Mouse (Mus musculus) neutrophil, adult 65 days (primary cell): Measurements from ENCODE around the gene Krtap28-10. TPM values are rescaled to one million over a fixed set of nuclear protein-coding genes. Genes with fewer than 3 reads are reported as not detected.

Experiments used
- total RNA-seq: library from RNA; stranded (reverse); gene quantifications from 2 replicates; pipeline ENCODE4 v1.2.4, GENCODE M21; 2023

The Krtap28-10 gene
- not detected in 2 replicates for total RNA-seq

DNA sequence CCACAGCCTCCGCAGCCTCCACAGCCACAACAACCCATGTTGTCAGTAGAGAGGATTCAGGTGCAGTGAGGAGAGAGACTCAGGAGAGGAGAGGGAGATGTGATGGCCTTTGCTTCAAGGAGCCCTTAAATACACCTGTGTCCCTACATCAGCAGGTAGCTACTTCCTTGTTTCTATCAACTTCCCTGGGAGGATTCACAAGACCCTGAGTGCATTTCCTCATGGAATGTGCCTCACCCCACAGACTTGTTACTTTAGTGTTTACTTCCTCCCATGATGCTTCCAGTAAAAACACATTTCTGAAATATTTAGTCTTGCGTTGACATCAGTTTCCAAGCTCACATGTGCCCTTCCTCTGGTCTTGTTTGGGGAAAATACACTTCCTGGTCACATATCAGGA lies at the start of gene Krtap28-10:
Krtap28-10 (minus strand) TSS at position 101 of the 400 bp plus-strand sequence.

DNA sequence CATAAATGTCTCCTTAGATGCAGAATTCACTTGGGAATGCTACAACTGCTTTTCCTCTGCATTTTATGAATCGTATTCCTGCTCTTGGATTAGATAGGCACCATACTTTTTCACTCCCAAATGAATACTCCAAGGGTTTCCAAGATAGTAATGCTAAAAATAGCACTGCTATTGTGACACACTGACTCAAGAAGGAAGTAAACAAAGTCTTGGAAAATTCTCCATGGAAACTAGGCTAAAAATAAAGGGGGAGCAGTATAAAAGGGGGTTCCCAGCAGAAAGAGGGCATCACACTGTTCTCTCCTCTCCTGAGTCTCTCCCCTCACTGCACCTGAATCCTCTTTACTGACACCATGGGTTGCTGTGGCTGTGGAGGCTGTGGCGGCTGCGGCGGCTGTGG lies 18.4 kb upstream of the Krtap28-10 start, which contains the start of gene Krtap28-13:
Krtap28-13 (plus strand) TSS at position 288 of the 400 bp plus-strand sequence.

DNA sequence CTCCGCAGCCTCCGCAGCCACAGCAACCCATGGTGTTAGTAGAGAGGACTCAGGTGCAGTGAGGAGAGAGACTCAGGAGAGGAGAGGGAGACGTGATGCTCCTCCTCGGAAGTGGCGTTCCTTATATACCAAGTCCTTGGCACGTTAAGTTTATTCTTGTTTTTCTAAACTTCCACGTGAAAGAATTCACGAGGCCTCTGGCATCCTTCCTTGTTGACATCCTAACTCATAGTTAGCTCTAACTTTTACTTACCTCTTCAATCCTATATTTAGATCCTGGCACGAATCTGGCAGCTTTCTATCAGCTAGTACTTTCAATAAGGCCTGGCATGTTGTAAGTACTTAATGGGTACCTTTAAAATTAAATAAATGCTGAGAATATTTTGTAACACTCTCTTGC lies 17.0 kb upstream of the Krtap28-10 start, which contains the start of gene A030005K14Rik:
A030005K14Rik (minus strand) TSS at position 101 of the 400 bp plus-strand sequence.

DNA sequence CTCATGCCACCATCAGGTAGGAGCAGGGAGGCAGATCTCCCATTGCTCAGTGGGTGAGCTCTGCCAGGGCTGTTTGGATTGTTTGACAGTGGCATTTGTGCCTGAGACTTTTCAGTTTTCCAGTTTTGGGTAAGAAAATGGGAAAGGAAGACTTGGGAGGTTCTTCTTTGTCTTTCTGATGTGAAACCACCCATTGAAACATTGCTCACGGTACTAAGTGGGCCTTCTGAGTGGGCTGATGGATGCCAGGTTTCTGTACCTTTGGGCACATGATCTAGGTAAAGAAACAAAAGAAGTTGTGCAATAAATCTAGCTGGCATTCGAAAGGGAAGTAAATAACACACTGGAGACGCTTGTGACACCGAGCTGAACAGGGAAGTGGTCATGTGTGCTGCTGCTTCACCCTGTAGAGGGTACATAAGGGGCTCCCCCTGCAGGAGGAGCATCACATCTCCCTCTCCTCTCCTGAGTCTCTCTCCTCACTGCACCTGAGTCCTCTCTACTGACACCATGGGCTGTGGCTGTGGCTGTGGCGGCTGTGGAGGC lies 2.7 kb upstream of the Krtap28-10 start, which contains the start of gene Gm47969:
Gm47969 (plus strand) TSS at position 51 of the 546 bp plus-strand sequence.

DNA sequence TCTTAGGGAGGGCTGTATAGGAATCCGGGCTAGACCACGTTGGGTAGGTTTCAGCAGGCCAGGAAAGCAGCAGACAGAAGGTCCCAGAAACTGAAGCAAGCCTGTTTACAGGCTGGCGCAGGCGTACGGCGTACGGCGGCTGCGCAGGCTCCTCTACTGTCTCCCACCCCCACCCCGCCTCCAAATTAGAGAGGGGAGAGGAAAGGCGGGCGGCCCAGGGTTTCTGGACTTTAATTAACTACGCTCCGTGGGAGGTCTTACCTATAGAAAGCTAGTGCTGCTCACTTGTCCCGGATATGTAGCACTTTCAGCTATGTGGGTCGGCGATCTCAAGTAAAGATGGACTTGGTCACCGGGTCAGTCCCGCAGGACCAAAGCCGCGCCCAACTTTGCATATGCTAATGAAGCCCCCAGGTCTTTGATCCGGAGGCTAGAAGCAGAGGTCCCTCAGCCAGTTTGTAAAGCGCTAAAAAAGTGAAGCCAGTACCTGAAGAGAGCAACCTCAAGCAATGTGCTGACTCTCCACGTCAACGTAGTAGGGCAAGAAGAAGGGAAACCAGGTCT lies 4.1 kb downstream of the Krtap28-10 start, which contains the start of gene Slc19a3:
Slc19a3 (minus strand) TSS at position 340 of the 564 bp plus-strand sequence.

DNA sequence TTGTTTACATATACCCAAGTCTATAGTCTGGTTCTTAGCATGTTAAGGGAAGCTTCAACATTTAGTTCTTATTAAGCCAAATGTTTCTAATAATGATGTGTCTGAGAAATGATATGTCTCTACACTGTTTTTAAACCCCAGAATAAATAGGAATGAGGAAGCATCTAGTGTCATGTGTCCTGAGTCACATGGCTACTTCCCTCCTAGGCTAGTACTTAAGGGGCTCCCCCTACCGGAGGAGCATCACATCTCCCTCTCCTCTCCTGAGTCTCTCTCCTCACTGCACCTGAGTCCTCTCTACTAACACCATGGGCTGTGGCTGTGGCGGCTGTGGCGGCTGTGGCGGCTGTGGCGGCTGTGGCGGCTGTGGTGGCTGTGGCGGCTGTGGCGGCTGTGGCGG lies 42.0 kb downstream of the Krtap28-10 start, which contains the start of gene Gm47959:
Gm47959 (plus strand) TSS at position 243 of the 400 bp plus-strand sequence.

Other genes with a start within 250 kb of the Krtap28-10 start
- gene Agfg1, start 203.0 kb downstream of the Krtap28-10 start, total RNA-seq, result 51.6 and 51.8 TPM in 2 replicates
- gene A030005L19Rik, start 129.2 kb downstream of the Krtap28-10 start, total RNA-seq, result 0.82 TPM in 1 of 2 replicates, not detected in the other
- gene A030014E15Rik, start 117.6 kb downstream of the Krtap28-10 start, total RNA-seq, result not detected in 2 replicates
- gene Gm6217, start 111.1 kb downstream of the Krtap28-10 start, total RNA-seq, result not detected in 2 replicates
- not detected in 2 replicates for gene A030003K21Rik, start 99.1 kb downstream of the Krtap28-10 start, total RNA-seq
- gene Gm7544, start 86.5 kb downstream of the Krtap28-10 start, total RNA-seq, result not detected in 2 replicates
- not detected in 2 replicates for gene Gm47955, start 82.2 kb downstream of the Krtap28-10 start, total RNA-seq
- not detected in 2 replicates for gene Gm47959, start 41.9 kb downstream of the Krtap28-10 start, total RNA-seq
- gene Slc19a3, start 4.0 kb downstream of the Krtap28-10 start, total RNA-seq, result not detected in 2 replicates
- not detected in 2 replicates for gene Gm47969, start 2.5 kb upstream of the Krtap28-10 start, total RNA-seq
- gene A030005K14Rik, start 16.9 kb upstream of the Krtap28-10 start, total RNA-seq, result not detected in 2 replicates
- gene Krtap28-13, start 18.4 kb upstream of the Krtap28-10 start, total RNA-seq, result not detected in 2 replicates
- gene Ccl20, start 74.3 kb upstream of the Krtap28-10 start, total RNA-seq, result not detected in 2 replicates
- gene Daw1, start 117.3 kb upstream of the Krtap28-10 start, total RNA-seq, result not detected in 2 replicates